Mouse (Mus musculus) hematopoietic stem cell, adult 5-6 weeks (primary cell): Measurements from ENCODE around the gene H2-D1. TPM values are rescaled to one million over a fixed set of nuclear protein-coding genes. Genes with fewer than 3 reads are reported as not detected.
"Not testable (repeated sequence)": the region's sequence is repeated elsewhere in the genome, so short reads cannot be mapped to it uniquely, and the experiment has no call there.

ENCODE experiments used
- ATAC-seq, 2 experiments: fragments of 125-278 bp in 1 of 2; replicated peaks in 1 of 2; 2 replicates each; pipeline ENCODE4 v1.8.0; 2016 to 2017; ENCODE audit warnings: inconsistent platforms in 2 of 2, mild to moderate bottlenecking in 2 of 2, moderate number of reproducible peaks in 2 of 2, low read depth in 1 of 2, moderate TSS enrichment in 1 of 2; ENCODE audit not compliant: low FRiP score in 2 of 2, poor library complexity in 2 of 2, severe bottlenecking in 2 of 2, insufficient read depth in 1 of 2, low TSS enrichment in 1 of 2
- total RNA-seq: library from RNA; stranded (forward); fragments of 172-1452, 232-1000 nt; gene quantifications from 2 replicates; pipeline ENCODE4 v1.2.3, GENCODE M21; 2017

The H2-D1 gene
- total RNA-seq, 1 experiment from 2014 or later: 627 TPM

DNA sequence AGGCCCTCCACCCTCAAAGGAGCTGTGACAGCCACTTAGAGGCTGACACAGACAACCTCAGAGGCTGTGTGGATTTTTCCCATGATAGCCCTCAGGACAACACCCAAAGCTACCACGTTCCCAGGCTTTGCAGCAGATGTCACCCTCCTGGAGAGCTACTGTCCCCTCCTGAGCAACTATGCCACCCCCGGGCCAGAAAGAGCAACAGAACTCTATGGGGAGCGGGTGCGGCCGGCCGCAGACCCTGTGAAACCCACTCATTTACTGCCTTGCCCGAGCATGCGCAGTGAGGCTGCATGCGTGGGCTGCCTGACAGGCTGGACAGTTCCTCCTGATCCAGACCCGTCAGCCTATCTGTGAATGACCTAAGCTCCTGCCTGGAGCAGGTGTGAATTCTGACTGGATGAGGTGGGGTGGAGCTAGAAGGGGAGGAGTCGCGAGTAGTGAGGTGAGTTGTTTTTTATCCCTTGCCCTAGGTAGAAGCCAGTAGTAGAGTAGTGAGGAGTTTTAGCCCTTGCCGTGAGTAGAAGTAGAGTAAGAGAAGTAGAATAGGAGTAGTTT is 13.9 kb downstream of the H2-D1 start:
- no peak for ATAC-seq

DNA sequence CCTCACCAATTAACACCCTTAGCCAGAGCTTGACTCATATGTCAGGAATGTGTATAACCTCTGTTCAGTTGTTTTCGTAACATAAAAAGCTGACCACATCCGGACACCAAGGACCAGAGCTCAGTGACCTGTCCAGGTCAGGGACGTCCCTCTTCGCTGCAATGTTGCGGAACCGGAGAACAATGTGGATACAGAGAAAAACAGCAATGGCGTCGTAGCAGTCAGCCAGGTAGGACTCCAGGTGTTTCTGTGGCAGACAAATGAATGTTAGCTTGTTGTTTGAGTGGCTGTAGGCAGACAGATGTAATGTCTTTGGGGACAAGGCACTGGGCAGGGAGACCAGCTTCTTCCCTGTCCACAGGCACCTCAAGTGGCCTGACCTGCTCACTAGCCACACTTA is 15.5 kb downstream of the H2-D1 start:
- ATAC-seq: no peak

- ATAC-seq: no peak
Measured at GRCm38 (mm10) chr17:35278957-35279688, 16.6 kb downstream of the H2-D1 start.

DNA sequence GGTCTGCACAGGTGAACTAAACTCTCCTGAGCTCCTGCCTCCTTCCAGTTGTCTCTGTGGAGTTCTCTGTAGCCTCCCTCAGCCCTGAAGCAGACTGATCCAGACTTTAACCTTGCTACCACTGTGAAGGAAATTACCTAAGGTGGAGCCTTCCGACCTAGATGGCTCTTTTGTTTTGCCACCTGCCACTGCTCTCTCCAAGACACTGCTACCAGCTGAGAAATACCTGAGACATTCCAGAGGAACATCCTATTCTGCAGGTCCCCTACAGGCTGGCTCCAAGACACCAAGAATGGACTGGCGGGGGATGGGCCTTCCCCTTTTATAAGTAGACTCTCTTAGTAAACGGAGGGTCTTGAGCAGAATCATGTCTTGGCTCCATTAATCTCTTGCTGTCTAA is 17.7 kb downstream of the H2-D1 start:
- ATAC-seq: no peak

DNA sequence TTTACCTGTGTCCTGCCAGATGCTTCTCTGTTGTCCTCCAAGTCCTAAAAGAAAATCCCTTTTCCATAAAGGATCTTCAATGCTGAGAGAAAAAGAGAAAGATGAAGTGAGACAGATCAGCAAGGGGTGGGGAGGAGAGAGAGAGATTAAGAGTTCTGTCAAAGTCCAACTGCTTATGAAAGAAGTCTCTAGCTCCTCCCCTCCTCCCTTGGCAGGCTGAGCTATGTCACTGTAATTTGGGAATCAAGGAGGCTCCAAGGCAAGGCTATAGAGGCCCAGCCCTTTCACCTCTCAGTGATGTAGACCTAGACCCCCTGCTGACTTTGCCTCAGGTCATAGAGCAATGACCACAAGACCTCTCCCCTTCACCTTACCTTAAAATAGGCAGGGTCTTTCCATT is 22.9 kb downstream of the H2-D1 start:
- no peak for ATAC-seq

GRCm38 (mm10) chr17:35295796-35296195 is 33.3 kb downstream of the H2-D1 start:
- ATAC-seq: peak in 1 of 2 experiments; percentile 42; a peak in 1 of 4 replicates

DNA sequence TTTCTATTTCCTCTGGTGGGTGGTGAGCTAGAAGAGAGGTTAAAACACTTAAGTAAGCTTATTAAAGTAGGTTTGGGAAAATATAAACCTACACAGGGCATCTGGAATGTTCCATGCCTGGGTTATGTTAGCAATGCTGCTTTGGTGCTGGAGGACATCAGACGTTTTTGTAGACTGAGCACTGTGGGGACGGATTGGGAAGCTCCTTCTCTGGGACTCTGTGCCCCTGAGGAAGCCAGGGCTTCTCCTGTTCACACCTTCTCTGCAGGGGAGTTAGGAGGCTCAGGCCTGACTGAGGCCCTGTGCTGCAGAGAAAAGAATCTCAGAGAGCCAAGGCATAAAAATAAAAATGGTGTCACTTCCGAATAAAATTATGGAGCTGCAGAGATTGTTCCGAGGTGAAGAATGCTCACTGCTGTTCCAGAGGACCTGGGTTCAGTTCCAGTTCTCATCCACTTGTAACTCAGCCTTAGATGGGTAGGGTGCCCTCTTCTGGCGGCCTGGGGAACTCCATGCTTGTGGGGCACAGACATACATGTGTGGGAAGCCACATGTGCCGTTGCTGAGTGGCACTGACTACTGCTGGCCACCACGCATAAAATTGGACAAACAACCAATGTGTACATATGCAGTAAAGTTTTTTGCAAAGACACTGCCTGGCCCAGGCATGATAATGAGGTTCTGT is 37.9 kb downstream of the H2-D1 start:
- ATAC-seq: not testable (repeated sequence)

GRCm38 (mm10) chr17:35301645-35302258 is 39.2 kb downstream of the H2-D1 start:
- peak; percentile 42 to 72 for ATAC-seq

DNA sequence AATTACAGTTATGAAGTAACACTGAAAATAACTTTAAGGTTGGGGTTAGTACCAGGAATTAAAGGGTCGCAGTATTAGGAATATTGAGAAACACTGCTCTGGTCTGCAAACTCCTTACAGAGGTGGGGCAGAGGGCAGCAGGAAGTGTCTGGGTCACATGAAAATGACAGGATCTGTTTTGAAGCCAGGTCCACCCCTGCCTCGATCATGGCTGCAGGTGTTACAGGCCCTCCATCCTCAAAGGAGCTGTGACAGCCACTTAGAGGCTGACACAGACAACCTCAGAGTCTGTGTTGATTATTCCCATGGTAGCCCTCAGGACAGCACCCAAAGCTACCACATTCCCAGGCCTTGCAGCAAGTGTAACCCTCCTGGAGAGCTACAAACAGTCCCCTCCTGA is 40.7 kb downstream of the H2-D1 start:
- no peak for ATAC-seq

DNA sequence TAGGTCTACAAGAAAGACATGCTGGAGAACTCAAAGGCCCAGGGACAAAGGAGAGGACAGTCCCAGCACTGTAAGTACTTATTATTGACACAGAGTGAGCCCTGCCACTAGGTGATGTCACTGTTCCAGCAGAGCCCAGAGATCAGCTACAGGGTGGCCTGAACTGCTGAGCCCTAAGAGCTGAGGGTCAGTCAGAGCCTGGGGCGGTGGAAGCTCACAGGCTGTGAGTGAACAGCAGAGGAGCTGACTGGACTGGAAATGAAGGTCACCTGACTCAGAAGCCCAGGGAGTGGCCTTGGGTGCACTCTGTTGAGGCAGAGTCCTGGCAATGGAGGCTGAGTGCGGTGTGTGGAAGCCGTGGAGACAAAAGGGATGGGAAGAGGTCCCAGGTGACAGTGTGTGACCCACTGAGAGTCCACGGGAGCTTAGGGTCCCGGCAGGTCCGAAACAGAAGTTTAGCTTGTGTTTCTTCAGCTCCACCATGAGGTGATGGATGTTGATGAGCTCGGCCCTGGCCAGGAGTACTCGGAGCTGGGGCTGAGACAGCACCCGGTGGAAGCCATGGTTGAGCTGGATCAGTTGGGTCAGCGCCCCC is 41.3 kb downstream of the H2-D1 start:
- ATAC-seq: no peak

DNA sequence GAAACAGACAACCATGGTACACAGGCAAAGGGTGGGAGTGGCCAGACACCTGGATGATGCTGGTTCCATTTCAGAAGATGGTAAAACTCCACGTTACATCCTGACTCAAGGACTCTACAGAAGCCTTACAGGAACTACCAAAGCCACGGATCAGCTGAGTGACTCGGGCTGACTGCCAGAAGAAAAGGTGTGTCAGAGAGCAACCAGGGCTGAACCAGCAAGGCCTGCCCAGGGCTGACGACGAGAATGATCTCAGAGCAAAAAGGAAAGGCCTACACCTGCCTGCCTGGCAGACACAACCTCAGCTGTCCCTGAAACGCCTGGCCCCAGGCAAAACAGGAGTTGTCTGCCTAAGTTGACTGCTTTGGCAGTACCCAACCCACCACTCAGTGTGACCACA is 41.9 kb downstream of the H2-D1 start:
- ATAC-seq: no peak

DNA sequence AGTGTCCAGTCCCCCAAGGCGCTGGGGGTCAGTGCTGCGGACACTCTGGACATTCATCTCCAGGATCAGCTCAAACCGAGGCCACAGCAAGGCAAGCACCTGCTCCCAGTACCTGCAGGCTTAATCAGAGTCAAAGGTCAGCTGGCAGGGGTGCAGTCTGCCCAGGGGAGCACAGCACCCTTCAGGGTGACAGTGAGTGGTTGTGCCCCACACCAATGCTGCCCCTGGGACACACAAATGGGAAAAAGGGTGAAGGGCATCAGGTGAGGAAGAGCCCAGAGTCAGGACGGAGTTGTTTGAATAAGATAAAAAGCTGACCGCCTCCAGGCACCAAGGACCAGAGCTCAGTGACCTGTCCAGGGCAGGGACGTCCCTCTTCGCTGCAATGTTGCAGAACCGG is 42.4 kb downstream of the H2-D1 start:
- ATAC-seq: not testable (repeated sequence)

Other genes starting within 250 kb of the H2-D1 start
- gene Vwa7, start 246.2 kb upstream of the H2-D1 start, total RNA-seq: 0.38 and 0.45 TPM in 2 replicates
- gene Sapcd1, start 234.7 kb upstream of the H2-D1 start, total RNA-seq: 1.7 TPM in 1 of 2 replicates, not detected in the other
- 3.7 and 7.9 TPM in 2 replicates for gene Msh5, start 216.0 kb upstream of the H2-D1 start, total RNA-seq
- gene Clic1, start 212.8 kb upstream of the H2-D1 start, total RNA-seq: 294 and 299 TPM in 2 replicates
- 27.4 and 32.3 TPM in 2 replicates for gene Ddah2, start 203.7 kb upstream of the H2-D1 start, total RNA-seq
- gene Ly6g6c, start 197.3 kb upstream of the H2-D1 start, total RNA-seq: not detected in 2 replicates
- not detected in 2 replicates for gene Mpig6b, start 196.5 kb upstream of the H2-D1 start, total RNA-seq
- not detected in 2 replicates for gene Ly6g6e, start 185.8 kb upstream of the H2-D1 start, total RNA-seq
- gene Ly6g6d, start 184.7 kb upstream of the H2-D1 start, total RNA-seq: not detected in 2 replicates
- not detected in 2 replicates for gene Ly6g6f, start 177.1 kb upstream of the H2-D1 start, total RNA-seq
- gene Abhd16a, start 173.5 kb upstream of the H2-D1 start, total RNA-seq: 25.9 and 30.0 TPM in 2 replicates
- gene Ly6g5c, start 154.5 kb upstream of the H2-D1 start, total RNA-seq: not detected in 2 replicates
- gene Ly6g5b, start 147.3 kb upstream of the H2-D1 start, total RNA-seq: 1.6 TPM in 1 of 2 replicates, not detected in the other
- gene Gpank1, start 141.3 kb upstream of the H2-D1 start, total RNA-seq: 31.2 and 35.1 TPM in 2 replicates
- gene Csnk2b, start 140.7 kb upstream of the H2-D1 start, total RNA-seq: 250 and 330 TPM in 2 replicates
- 6.1 and 6.3 TPM in 2 replicates for gene D17H6S53E, start 136.4 kb upstream of the H2-D1 start, total RNA-seq
- 0.38 TPM in 1 of 2 replicates, not detected in the other for gene Apom, start 130.7 kb upstream of the H2-D1 start, total RNA-seq
- gene Bag6, start 127.6 kb upstream of the H2-D1 start, total RNA-seq: 109 and 121 TPM in 2 replicates
- gene Prrc2a, start 97.8 kb upstream of the H2-D1 start, total RNA-seq: 61.3 and 65.9 TPM in 2 replicates
- 1.8 TPM in 1 of 2 replicates, not detected in the other for gene Aif1, start 86.7 kb upstream of the H2-D1 start, total RNA-seq
- 85.1 and 145 TPM in 2 replicates for gene Lst1, start 74.3 kb upstream of the H2-D1 start, total RNA-seq
- gene Ltb, start 68.3 kb upstream of the H2-D1 start, total RNA-seq: 31.4 and 64.0 TPM in 2 replicates
- gene Tnf, start 60.7 kb upstream of the H2-D1 start, total RNA-seq: 22.3 and 44.4 TPM in 2 replicates
- gene Lta, start 57.4 kb upstream of the H2-D1 start, total RNA-seq: not detected in 2 replicates
- gene Gm16181, start 41.9 kb upstream of the H2-D1 start, total RNA-seq: 3.1 TPM in 1 of 2 replicates, not detected in the other
- gene Atp6v1g2, start 29.1 kb upstream of the H2-D1 start, total RNA-seq: 3.8 and 5.2 TPM in 2 replicates
- 4.3 and 15.9 TPM in 2 replicates for gene Nfkbil1, start 26.9 kb upstream of the H2-D1 start, total RNA-seq
- gene Ddx39b, start 21.0 kb upstream of the H2-D1 start, total RNA-seq: 207 and 226 TPM in 2 replicates
- gene H2-Q1, start 57.7 kb downstream of the H2-D1 start, total RNA-seq: 0.25 TPM in 1 of 2 replicates, not detected in the other
- gene H2-Q2, start 79.5 kb downstream of the H2-D1 start, total RNA-seq: not detected in 2 replicates
- 110 and 133 TPM in 2 replicates for gene H2-Q4, start 116.9 kb downstream of the H2-D1 start, total RNA-seq
- gene H2-Q6, start 162.1 kb downstream of the H2-D1 start, total RNA-seq: 200 and 221 TPM in 2 replicates
- gene H2-Q7, start 176.4 kb downstream of the H2-D1 start, total RNA-seq: 156 and 169 TPM in 2 replicates
- 0.25 and 2.8 TPM in 2 replicates for gene H2-Q10, start 207.4 kb downstream of the H2-D1 start, total RNA-seq
- 0.31 and 0.45 TPM in 2 replicates for gene Pou5f1, start 243.3 kb downstream of the H2-D1 start, total RNA-seq